Comparison of ENCODE assay signal across 27 mouse cellular contexts in the genomic region with DNA sequence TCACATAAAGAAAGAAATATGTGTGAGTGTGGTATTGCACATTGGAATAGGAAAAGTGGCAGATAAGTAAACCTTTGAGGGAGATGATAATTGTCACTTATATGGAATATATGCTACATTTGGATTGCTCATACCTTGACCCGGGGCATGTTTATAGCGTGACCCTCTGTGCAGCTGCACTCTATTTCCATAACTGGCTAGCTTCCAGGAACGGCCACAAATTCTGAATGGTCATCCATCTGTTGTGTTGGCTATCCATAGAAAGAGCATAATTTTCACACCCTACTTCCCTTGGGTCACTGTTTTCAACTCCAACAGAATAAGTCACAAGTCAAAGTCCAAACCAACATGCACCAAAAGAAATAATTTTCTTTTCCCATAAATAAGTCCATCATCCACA. TPM values are rescaled to one million over a fixed set of nuclear protein-coding genes. Genes with fewer than 3 reads are reported as not detected.
"Had no signal": no experiment of that assay in that cellular context is flagged by ENCODE, and none has a peak within 500 bp of the region (broad histone marks: within the 10 kb centered on the region; RNA-seq: fewer than 3 reads in every experiment).

No protein-coding gene starts in this region.

- H3K4me2 ChIP-seq: kidney, embryonic 15.5 days; limb, embryonic 13.5 days; liver, embryonic 12.5 days; liver, embryonic 15.5 days; lung, embryonic 15.5 days; neural tube, embryonic 13.5 days had no signal

- H3K36me3 ChIP-seq: kidney, embryonic 15.5 days; limb, embryonic 10.5 days; limb, embryonic 13.5 days; liver, embryonic 12.5 days; liver, embryonic 15.5 days; lung, embryonic 15.5 days; midbrain, embryonic 10.5 days; neural tube, embryonic 13.5 days had no signal

- H3K27ac ChIP-seq: kidney, embryonic 15.5 days; left cerebral cortex, adult 2 months; limb, embryonic 10.5 days; limb, embryonic 13.5 days; liver, embryonic 12.5 days; liver, embryonic 15.5 days; lung, embryonic 15.5 days; midbrain, embryonic 10.5 days; neural tube, embryonic 13.5 days; stomach, postnatal 0 days had no signal

- H3K4me1 ChIP-seq: kidney, embryonic 15.5 days; limb, embryonic 10.5 days; liver, embryonic 12.5 days; liver, embryonic 15.5 days; lung, embryonic 15.5 days; megakaryocyte, embryonic 14.5 days; midbrain, embryonic 10.5 days; neural tube, embryonic 13.5 days had no signal

- H3K9me3 ChIP-seq: kidney, embryonic 15.5 days; limb, embryonic 10.5 days; limb, embryonic 13.5 days; liver, embryonic 12.5 days; liver, embryonic 15.5 days; lung, embryonic 15.5 days; megakaryocyte, embryonic 14.5 days; midbrain, embryonic 10.5 days; neural tube, embryonic 13.5 days had no signal

- H3K9ac ChIP-seq: kidney, embryonic 15.5 days; limb, embryonic 13.5 days; liver, embryonic 12.5 days; liver, embryonic 15.5 days; lung, embryonic 15.5 days; neural tube, embryonic 13.5 days had no signal

- H3K4me3 ChIP-seq: kidney, embryonic 15.5 days; left cerebral cortex, adult 2 months; limb, embryonic 10.5 days; limb, embryonic 13.5 days; liver, embryonic 12.5 days; liver, embryonic 15.5 days; lung, embryonic 15.5 days; megakaryocyte, embryonic 14.5 days; midbrain, embryonic 10.5 days; myocyte; neural tube, embryonic 13.5 days had no signal

- H3K27me3 ChIP-seq: kidney, embryonic 15.5 days; limb, embryonic 13.5 days; liver, embryonic 12.5 days; liver, embryonic 15.5 days; lung, embryonic 15.5 days; megakaryocyte, embryonic 14.5 days; neural tube, embryonic 13.5 days had no signal

- DNase-seq: kidney, adult 8-10 months; kidney, postnatal 10 days; kidney, postnatal 36 days; layer of hippocampus, postnatal 36 days; liver; lung, adult 18-20 months; lung, postnatal 10 days; lung, postnatal 36 days; right cerebral cortex, adult 18-20 months; right cerebral cortex, postnatal 14 days; right cerebral cortex, postnatal 4 days; thymus, adult 2 months; thymus, postnatal 14 days; thymus, postnatal 4 days had no signal

- ATAC-seq: liver, embryonic 12.5 days had no signal

RNA-seq across cellular contexts. Expression of a gene that starts 11.4 kb away (rescaled TPM):
- total RNA-seq: monocyte, adult 5-6 weeks had no signal
- polyA plus RNA-seq: liver, embryonic 12.5 days; liver, embryonic 15.5 days; thymus, adult 2 months had no signal
